Mouse (Mus musculus) heart, embryonic 14.5 days (tissue): ENCODE results near the gene Slc22a20. TPM values are rescaled to one million over a fixed set of nuclear protein-coding genes. Genes with fewer than 3 reads are reported as not detected.

Experiments
- ATAC-seq: fragments of 200-750 bp; cut with Nextera tagmentation; 2 replicates; pipeline ENCODE4 v1.8.0; 2017; ENCODE audit warnings: low read depth, moderate TSS enrichment; ENCODE audit not compliant: insufficient number of reproducible peaks, insufficient read depth, low FRiP score
- H3K27ac ChIP-seq, 2 experiments: fragments of 200-500 bp in 1 of 2; fragments of 300-500 bp in 1 of 2; sonication (generic) in 1 of 2; replicated peaks in 1 of 2; 2 replicates each; pipeline ENCODE4 v1.5.1; 2012 to 2014; ENCODE audit warnings: low read depth in 2 of 2, low read length in 2 of 2, control low read depth in 1 of 2, mild to moderate bottlenecking in 1 of 2, mixed read lengths in 1 of 2; ENCODE audit not compliant: control insufficient read depth in 1 of 2, insufficient read depth in 1 of 2
- H3K27me3 ChIP-seq: fragments of 300-500 bp; sonication (generic); 2 replicates; pipeline ENCODE4 v1.6.1; 2014; ENCODE audit warnings: mild to moderate bottlenecking, low read length, control low read depth; ENCODE audit not compliant: control insufficient read depth, insufficient read depth
- H3K36me3 ChIP-seq: fragments of 300-500 bp; sonication (generic); 2 replicates; pipeline ENCODE4 v1.6.1; 2014; ENCODE audit warnings: mild to moderate bottlenecking, control low read depth, low read length, mixed read lengths; ENCODE audit not compliant: control insufficient read depth, insufficient read depth
- H3K4me1 ChIP-seq, 2 experiments: fragments of 200-500 bp in 1 of 2; fragments of 300-500 bp in 1 of 2; sonication (generic) in 1 of 2; 2 replicates each; pipeline ENCODE4 v1.6.1; 2012 to 2014; ENCODE audit warnings: low read length in 2 of 2, control low read depth in 1 of 2, mixed read lengths in 1 of 2; ENCODE audit not compliant: control insufficient read depth in 2 of 2, insufficient read depth in 2 of 2
- H3K4me2 ChIP-seq: fragments of 300-500 bp; sonication (generic); 2 replicates; pipeline ENCODE4 v1.6.1; 2014; ENCODE audit warnings: mild to moderate bottlenecking, low read length
- H3K4me3 ChIP-seq, 2 experiments: fragments of 200-500 bp in 1 of 2; fragments of 300-500 bp in 1 of 2; sonication (generic) in 1 of 2; 2 replicates each; pipeline ENCODE4 v1.5.1; 2012 to 2014; ENCODE audit warnings: low read length in 2 of 2, mild to moderate bottlenecking in 2 of 2, control low read depth in 1 of 2, low read depth in 1 of 2, moderate library complexity in 1 of 2; ENCODE audit not compliant: control insufficient read depth in 1 of 2, insufficient read depth in 1 of 2
- H3K9ac ChIP-seq: fragments of 300-500 bp; sonication (generic); 2 replicates; pipeline ENCODE4 v1.6.1; 2014; ENCODE audit warnings: mild to moderate bottlenecking, low read length
- H3K9me3 ChIP-seq: fragments of 300-500 bp; sonication (generic); 2 replicates; pipeline ENCODE4 v1.6.1; 2016; ENCODE audit warnings: low read length, control low read depth; ENCODE audit not compliant: control insufficient read depth
- WGBS: fragments of 180-500 bp; shearing (Covaris S2); extraction: QIAGEN DNeasy Blood & Tissue Kit; methylation state at CpG from one replicate; pipeline ENCODE4 v1.1.7; 2014; 5-methylcytosine and 5-hydroxymethylcytosine counted together
- polyA plus RNA-seq: library from polyadenylated mRNA; unstranded; fragments of >200 nt; fragmentation: Nextera tagmentation; extraction: Ambion mirVana; gene quantifications from 2 replicates; pipeline ENCODE4 v1.2.1, GENCODE M21; 2014

Slc22a20 gene
- polyA plus RNA-seq = not detected in 2 replicates

- Histone ChIP-seq H3K9ac (no peak within 1 kb of the TSS), H3K27ac (no peak within 1 kb of the TSS), H3K4me1 (peaks cover 10 to 14% of the 10 kb centered on the region in 2 experiments; a peak in 3 of 4 replicates), H3K9me3 (no peaks in the 10 kb centered on the region), H3K4me2 (no peak within 1 kb of the TSS), H3K4me3 (no peak within 1 kb of the TSS), H3K36me3 (no peaks in the 10 kb centered on the region), H3K27me3 (no peaks in the 10 kb centered on the region)
- 52% methylated on average over 4 of the region's 4 CpGs for WGBS
- no peak for ATAC-seq
Measured at GRCm38 (mm10) chr19:5986043-5986442, at the start of gene Slc22a20. Gene Slc22a20 (minus strand): TSS chr19:5986143.

DNA sequence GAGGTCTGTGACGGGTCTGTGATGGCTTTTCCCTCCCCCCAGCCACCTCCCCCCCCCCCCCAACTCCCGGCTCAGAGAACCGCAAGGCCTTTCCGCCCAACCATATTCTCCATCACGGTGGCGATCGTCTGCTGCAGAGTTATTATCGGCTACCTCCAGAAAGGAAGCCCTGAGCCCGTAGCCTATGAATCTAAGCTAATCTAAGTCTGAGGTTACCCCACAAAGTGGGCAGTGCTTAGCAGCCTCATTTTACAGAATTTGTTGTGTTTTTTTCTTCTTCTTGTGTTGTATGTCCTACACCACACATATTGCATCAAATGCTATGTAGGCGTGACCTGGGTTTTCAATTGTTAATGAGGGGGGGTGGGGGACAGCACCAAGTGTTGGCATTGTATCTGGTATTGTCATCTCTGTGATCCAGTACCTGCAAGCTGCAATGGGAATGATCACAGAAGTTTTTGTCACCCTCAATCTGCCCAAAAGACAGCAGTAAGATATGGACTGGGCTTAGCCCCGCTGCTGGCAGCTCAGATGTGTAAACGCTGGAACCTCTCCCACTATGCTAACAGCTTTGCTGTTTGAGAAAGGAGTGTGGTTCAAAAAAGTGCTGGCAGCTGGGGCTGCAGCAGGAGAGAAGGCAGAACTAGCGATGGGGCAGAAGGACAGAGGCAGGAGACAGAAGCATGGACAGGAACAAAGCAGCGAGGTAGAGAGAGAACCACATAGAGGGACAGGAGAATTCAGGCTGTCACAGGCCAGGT is 44.8 kb upstream of the Slc22a20 start:
- Histone ChIP-seq H3K36me3 (no peaks in the 10 kb centered on the region), H3K9me3 (no peaks in the 10 kb centered on the region), H3K27ac (no peak overlapping the region), H3K27me3 (no peaks in the 10 kb centered on the region), H3K9ac (no peak overlapping the region), H3K4me2 (no peak overlapping the region), H3K4me3 (no peak overlapping the region), H3K4me1 (no peaks in the 10 kb centered on the region)
- ATAC-seq = no peak
- WGBS = 69% methylated on average over 14 of the region's 14 CpGs

GRCm38 (mm10) chr19:6029426-6029825 is 43.5 kb upstream of the Slc22a20 start:
- no peak overlapping the region for H3K9ac ChIP-seq
- H3K27ac ChIP-seq = no peak overlapping the region
- H3K4me3 ChIP-seq = no peak overlapping the region
- H3K9me3 ChIP-seq = no peaks in the 10 kb centered on the region
- H3K36me3 ChIP-seq = no peaks in the 10 kb centered on the region
- H3K4me1 ChIP-seq = no peaks in the 10 kb centered on the region
- H3K27me3 ChIP-seq = no peaks in the 10 kb centered on the region
- WGBS = 71% methylated on average over 9 of the region's 9 CpGs
- no peak overlapping the region for H3K4me2 ChIP-seq
- no peak for ATAC-seq

DNA sequence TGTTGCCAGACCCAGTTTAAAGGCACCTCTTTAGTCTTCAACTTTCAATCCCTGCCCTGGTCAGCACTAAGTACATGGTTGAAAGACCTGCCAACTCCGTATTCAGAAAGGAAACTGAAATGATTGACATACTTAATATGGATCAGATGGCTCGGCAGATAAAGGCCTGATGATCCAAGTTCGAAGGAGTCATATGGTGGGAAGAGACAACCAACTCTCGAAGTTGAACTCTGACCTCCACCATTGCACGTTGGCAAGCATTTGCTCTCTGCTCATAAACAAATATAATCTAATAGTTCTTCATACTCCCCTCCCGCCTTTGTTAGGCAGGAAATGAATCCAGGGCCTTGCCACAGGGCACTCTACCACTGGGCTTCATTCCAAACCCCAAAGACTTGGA is 43.0 kb upstream of the Slc22a20 start:
- Histone ChIP-seq H3K36me3 (no peaks in the 10 kb centered on the region), H3K4me2 (no peak overlapping the region), H3K27ac (no peak overlapping the region), H3K9ac (no peak overlapping the region), H3K27me3 (no peaks in the 10 kb centered on the region), H3K4me1 (no peaks in the 10 kb centered on the region), H3K9me3 (no peaks in the 10 kb centered on the region), H3K4me3 (no peak overlapping the region)
- ATAC-seq = no peak
- 76% methylated on average over 6 of the region's 6 CpGs for WGBS

- WGBS = 78% methylated on average over 7 of the region's 7 CpGs
- ATAC-seq = no peak
- H3K4me3 ChIP-seq = no peak overlapping the region
- H3K4me2 ChIP-seq = no peak overlapping the region
- H3K27me3 ChIP-seq = no peaks in the 10 kb centered on the region
- H3K9me3 ChIP-seq = no peaks in the 10 kb centered on the region
- H3K4me1 ChIP-seq = no peaks in the 10 kb centered on the region
- no peaks in the 10 kb centered on the region for H3K36me3 ChIP-seq
- H3K9ac ChIP-seq = no peak overlapping the region
- H3K27ac ChIP-seq = no peak overlapping the region
Measured at GRCm38 (mm10) chr19:6023930-6024329, 38.0 kb upstream of the Slc22a20 start.

- Histone ChIP-seq H3K9me3 (no peaks in the 10 kb centered on the region), H3K4me2 (no peak overlapping the region), H3K9ac (no peak overlapping the region), H3K36me3 (no peaks in the 10 kb centered on the region), H3K27ac (no peak overlapping the region), H3K27me3 (no peaks in the 10 kb centered on the region), H3K4me1 (no peaks in the 10 kb centered on the region), H3K4me3 (no peak overlapping the region)
- WGBS = 50% methylated on average over 8 of the region's 8 CpGs
- no peak for ATAC-seq
Measured at GRCm38 (mm10) chr19:6023059-6023458, 37.1 kb upstream of the Slc22a20 start.

DNA sequence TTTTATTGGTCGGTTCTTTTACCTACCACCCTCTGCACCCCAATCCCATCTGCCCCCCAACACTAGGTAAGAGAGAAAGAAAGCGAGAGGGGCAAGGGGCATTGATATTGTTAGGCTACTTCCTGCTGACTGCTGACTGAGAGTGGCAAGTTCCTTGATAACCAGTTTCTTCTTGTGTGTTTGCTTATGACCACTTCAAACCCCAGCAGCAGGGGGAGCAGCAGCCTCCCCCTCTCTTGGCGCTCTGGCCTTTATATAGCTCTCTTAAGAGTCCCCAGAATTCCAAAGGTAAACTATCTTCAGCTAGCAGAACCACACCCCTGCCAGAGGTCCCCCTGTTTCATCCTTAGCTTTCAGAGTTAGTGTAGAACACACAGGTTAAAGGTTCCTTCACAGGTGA is 34.3 kb upstream of the Slc22a20 start:
- H3K27ac ChIP-seq = no peak overlapping the region
- 46% methylated on average over 3 of the region's 3 CpGs for WGBS
- no peak for ATAC-seq

More for the DNA sequence above, 34.3 kb upstream of the Slc22a20 start:
- Histone ChIP-seq H3K4me1 (peaks cover 3 to 7% of the 10 kb centered on the region in 2 experiments; a peak in 3 of 4 replicates), H3K27me3 (peaks cover 8% of the 10 kb centered on the region; the same call in 1 of the 2 replicates), H3K4me3 (no peak overlapping the region), H3K9me3 (no peaks in the 10 kb centered on the region), H3K9ac (no peak overlapping the region), H3K36me3 (no peaks in the 10 kb centered on the region), H3K4me2 (no peak overlapping the region)
